Comparison of ENCODE assay signal across 8 mouse cellular contexts in genomic region chr8:45975837-45976468, GRCm38 (mm10). TPM values are rescaled to one million over a fixed set of nuclear protein-coding genes. Genes with fewer than 3 reads are reported as not detected.
DNase-seq lines count a peak whose midpoint lies in the region; ATAC-seq and TF ChIP-seq lines count a peak whose summit lies in the region.

No protein-coding gene starts in this region.

- H3K9me3 ChIP-seq in MEL (replicated peaks; ENCODE audit: insufficient read depth, low read length), result no peaks in the 10 kb centered on the region
- H3K9me3 ChIP-seq in heart, postnatal 0 days (replicated peaks; ENCODE audit: control insufficient read depth, low read length), result peaks cover 3% of the 10 kb centered on the region; the same call in 1 of the 2 replicates
- H3K9me3 ChIP-seq in megakaryocyte, embryonic 14.5 days, result peaks cover 10% of the 10 kb centered on the region

- peak overlapping the region; percentile 76 for H3K4me2 ChIP-seq in heart, postnatal 0 days (ENCODE audit: low read depth, low read length)

- H3K9ac ChIP-seq in heart, adult 2 months (ENCODE audit: low read depth, low read length), result peak overlapping the region; percentile 44
- peak overlapping the region; percentile 81 for H3K9ac ChIP-seq in MEL (ENCODE audit: control insufficient read depth, low read depth, low read length, poor library complexity, severe bottlenecking)
- peak overlapping the region; percentile 68 for H3K9ac ChIP-seq in heart, postnatal 0 days (replicated peaks; ENCODE audit: low read depth, low read length)

- peaks cover 1% of the 10 kb centered on the region; the same call in 1 of the 2 replicates for H3K4me1 ChIP-seq in heart, adult 2 months (ENCODE audit: control insufficient read depth, insufficient read depth, low read length)
- peaks cover 0 to 4% of the 10 kb centered on the region in 2 experiments; a peak in 1 of 4 replicates for H3K4me1 ChIP-seq in MEL (ENCODE audit: control insufficient read depth in 1 of 2, insufficient read depth in 2 of 2, low read length in 2 of 2)
- peaks cover 13% of the 10 kb centered on the region; the same call in 1 of the 2 replicates for H3K4me1 ChIP-seq in heart, postnatal 0 days (ENCODE audit: control insufficient read depth, insufficient read depth)
- H3K4me1 ChIP-seq in megakaryocyte, embryonic 14.5 days, result peaks cover 35% of the 10 kb centered on the region

- no peak for TF ChIP-seq POLR2A in heart, adult 2 months (IDR thresholded peaks at IDR 0.05; ENCODE audit: insufficient read depth, low read depth, low read length)
- no peak for TF ChIP-seq POLR2A in MEL (IDR thresholded peaks at IDR 0.05; ENCODE audit: control insufficient read depth in 1 of 2, insufficient read depth in 1 of 2, low read depth in 1 of 2, low read length in 2 of 2, poor library complexity in 1 of 2)

- H3K4me3 ChIP-seq in heart, adult 2 months, result peak overlapping the region; percentile 89
- peak overlapping the region; percentile 67 to 84 for H3K4me3 ChIP-seq in MEL (ENCODE audit: control insufficient read depth in 1 of 2, insufficient read depth in 1 of 2, low read depth in 2 of 2, low read length in 2 of 2)
- H3K4me3 ChIP-seq in heart, postnatal 0 days (ENCODE audit: low read depth, low read length), result peak overlapping the region; percentile 75
- peak overlapping the region; percentile 97 for H3K4me3 ChIP-seq in megakaryocyte, embryonic 14.5 days (replicated peaks)

- no peaks in the 10 kb centered on the region for H3K27me3 ChIP-seq in heart, adult 2 months (ENCODE audit: control insufficient read depth, insufficient read depth, low read length)
- H3K27me3 ChIP-seq in MEL (ENCODE audit: control insufficient read depth in 1 of 2, insufficient read depth in 2 of 2, low read length in 2 of 2), result no peaks in the 10 kb centered on the region
- H3K27me3 ChIP-seq in heart, postnatal 0 days (ENCODE audit: control insufficient read depth, insufficient read depth, low read length), result no peaks in the 10 kb centered on the region
- H3K27me3 ChIP-seq in megakaryocyte, embryonic 14.5 days (replicated peaks), result no peaks in the 10 kb centered on the region

- no peaks in the 10 kb centered on the region for H3K79me2 ChIP-seq in heart, adult 2 months (replicated peaks; ENCODE audit: control insufficient read depth, insufficient read depth, low read length)
- H3K79me2 ChIP-seq in MEL (ENCODE audit: control insufficient read depth, insufficient read depth, low read length, poor library complexity), result peaks cover 9% of the 10 kb centered on the region

- peak overlapping the region; percentile 74 for H3K27ac ChIP-seq in heart, adult 2 months
- peak overlapping the region; percentile 92 for H3K27ac ChIP-seq in MEL (ENCODE audit: control insufficient read depth, low read depth, low read length)
- H3K27ac ChIP-seq in heart, postnatal 0 days (ENCODE audit: low read depth), result peak overlapping the region; percentile 50; the same call in 1 of the 2 replicates

- 40% methylated on average over 11 of the region's 11 CpGs for WGBS in heart, adult 2 months
- 55% methylated on average over 11 of the region's 11 CpGs for WGBS in heart, postnatal 0 days

- intact Hi-C loops in heart, adult 2 months (cut with DNase I), result loop anchor here (1.0 kb wide), 1 partner anchor 23 kb away; the partner anchor contains the start of gene Lrp2bp
- intact Hi-C loops in heart, postnatal 25 days (cut with DNase I), result loop anchor here (2.0 to 10.0 kb wide), 2 partner anchors 23 to 579 kb away; partner anchors contain the start of genes Cenpu and Lrp2bp

- H3K36me3 ChIP-seq in heart, adult 2 months (ENCODE audit: control insufficient read depth, insufficient read depth, low read length), result 0 out of 2 replicates have a peak, but pooled peaks cover 2% of the 10 kb centered on the region
- H3K36me3 ChIP-seq in MEL (ENCODE audit: control insufficient read depth in 1 of 2, insufficient read depth in 2 of 2, low read length in 2 of 2), result peaks cover 8 to 14% of the 10 kb centered on the region in 2 experiments
- H3K36me3 ChIP-seq in heart, postnatal 0 days (replicated peaks; ENCODE audit: control insufficient read depth, insufficient read depth, low read length), result peaks cover 11% of the 10 kb centered on the region
- H3K36me3 ChIP-seq in megakaryocyte, embryonic 14.5 days (replicated peaks; ENCODE audit: low read length), result peaks cover 55% of the 10 kb centered on the region

- no peak for TF ChIP-seq RAD21 in MEL (IDR thresholded peaks at IDR 0.05; ENCODE audit: low read depth, low read length)

- no peak for TF ChIP-seq EP300 in heart, adult 2 months (IDR thresholded peaks at IDR 0.05; ENCODE audit: insufficient read depth, low read depth, low read length)
- peak in 1 of 2 experiments; percentile 30; a peak in 1 of 4 replicates for TF ChIP-seq EP300 in MEL (IDR thresholded peaks at IDR 0.05; ENCODE audit: low read depth in 1 of 2, low read length in 2 of 2)
- no peak for TF ChIP-seq EP300 in heart, postnatal 0 days (IDR thresholded peaks at IDR 0.05; ENCODE audit: low read depth)

- no peak for ATAC-seq in heart, postnatal 0 days (ENCODE audit: insufficient read depth, low read depth)

- DNase-seq in heart, adult 2 months, result no peak
- no peak for DNase-seq in heart, postnatal 25 days (ENCODE audit: low spot score)
- DNase-seq in MEL (ENCODE audit: low read depth, low spot score), result peak; percentile 92
- peak; percentile 11 for DNase-seq in heart, postnatal 0 days (ENCODE audit: low spot score)
- no peak for DNase-seq in ovary, postnatal 36 days (ENCODE audit: low spot score)
- no peak for DNase-seq in right cerebral cortex, postnatal 14 days
- no peak for DNase-seq in left cerebral cortex, adult 11 months (ENCODE audit: low spot score)

- TF ChIP-seq CTCF in heart, adult 2 months (IDR thresholded peaks at IDR 0.05), result no peak
- no peak for TF ChIP-seq CTCF in MEL (IDR thresholded peaks at IDR 0.05 in 2 of 3, conservative IDR thresholded peaks at IDR 0.05 in 1 of 3; ENCODE audit: control insufficient read depth in 1 of 3, insufficient read depth in 1 of 3, low read depth in 2 of 3, low read length in 3 of 3, poor library complexity in 1 of 3, severe bottlenecking in 1 of 3)
- TF ChIP-seq CTCF in heart, postnatal 0 days (IDR thresholded peaks at IDR 0.05; ENCODE audit: low read depth), result no peak

RNA-seq across cellular contexts. Expression of gene Ufsp2, which starts 0.6 kb away (rescaled TPM):
- total RNA-seq in heart, adult 2 months (2021), result 10 to 100 TPM; 25.3 to 25.9 TPM
- polyA plus RNA-seq in heart, adult 2 months (2012; rRNA removed), result 12.1 and 27.1 TPM in 2 replicates
- total RNA-seq in heart, postnatal 25 days (2021), result 10 to 100 TPM; 31.1 to 32.3 TPM
- total RNA-seq in MEL (2012; rRNA removed), result 45.0 and 61.7 TPM in 2 replicates
- polyA plus RNA-seq in MEL (2012; ENCODE audit: insufficient read depth in 1 of 2, insufficient read length in 2 of 2, low read depth in 1 of 2, low replicate concordance in 2 of 2, missing spikeins in 1 of 2), result 10 to 100 TPM in 1 of 2 experiments, not detected in 1; 58.9 TPM
- 16.9 and 47.4 TPM in 2 replicates for total RNA-seq in heart, postnatal 0 days (2014; rRNA removed; ENCODE audit: low replicate concordance)
- polyA plus RNA-seq in heart, postnatal 0 days (2015; fragmentation: Nextera tagmentation; extraction: Ambion mirVana), result 59.5 and 61.4 TPM in 2 replicates
- 2.5 TPM in 1 of 2 replicates, not detected in the other for polyA plus RNA-seq in megakaryocyte, embryonic 14.5 days (2012; ENCODE audit: insufficient read depth, low replicate concordance)

RNA-seq across cellular contexts. Expression of gene 1700029J07Rik, which starts 0.9 kb away (rescaled TPM):
- total RNA-seq in heart, adult 2 months (2021), result under 1 TPM; 0.59 to 0.76 TPM
- 0.66 and 0.94 TPM in 2 replicates for polyA plus RNA-seq in heart, adult 2 months (2012; rRNA removed)
- under 1 TPM; 0.52 to 0.84 TPM for total RNA-seq in heart, postnatal 25 days (2021)
- total RNA-seq in MEL (2012; rRNA removed), result 0.65 and 0.81 TPM in 2 replicates
- 1 to 10 TPM in 1 of 2 experiments, not detected in 1; 1.5 TPM for polyA plus RNA-seq in MEL (2012; ENCODE audit: insufficient read depth in 1 of 2, insufficient read length in 2 of 2, low read depth in 1 of 2, low replicate concordance in 2 of 2, missing spikeins in 1 of 2)
- total RNA-seq in heart, postnatal 0 days (2014; rRNA removed; ENCODE audit: low replicate concordance), result not detected in 2 replicates
- 1.3 and 1.6 TPM in 2 replicates for polyA plus RNA-seq in heart, postnatal 0 days (2015; fragmentation: Nextera tagmentation; extraction: Ambion mirVana)
- polyA plus RNA-seq in megakaryocyte, embryonic 14.5 days (2012; ENCODE audit: insufficient read depth, low replicate concordance), result 0.75 TPM in 1 of 2 replicates, not detected in the other

RNA-seq across cellular contexts. Expression of gene Lrp2bp, which starts 23.1 kb away (rescaled TPM):
- 1 to 10 TPM in 1 of 2 experiments, under 1 TPM in 1; 0.55 to 1.3 TPM for total RNA-seq in heart, adult 2 months (2021)
- 0.61 and 1.4 TPM in 2 replicates for polyA plus RNA-seq in heart, adult 2 months (2012; rRNA removed)
- total RNA-seq in heart, postnatal 25 days (2021), result 1 to 10 TPM; 1.0 to 1.1 TPM
- 0.16 TPM in 1 of 2 replicates, not detected in the other for total RNA-seq in MEL (2012; rRNA removed)
- under 1 TPM in 1 of 2 experiments, not detected in 1; 0.40 TPM for polyA plus RNA-seq in MEL (2012; ENCODE audit: insufficient read depth in 1 of 2, insufficient read length in 2 of 2, low read depth in 1 of 2, low replicate concordance in 2 of 2, missing spikeins in 1 of 2)
- 0.08 and 0.99 TPM in 2 replicates for total RNA-seq in heart, postnatal 0 days (2014; rRNA removed; ENCODE audit: low replicate concordance)
- polyA plus RNA-seq in heart, postnatal 0 days (2015; fragmentation: Nextera tagmentation; extraction: Ambion mirVana), result 0.36 and 0.65 TPM in 2 replicates
- polyA plus RNA-seq in megakaryocyte, embryonic 14.5 days (2012; ENCODE audit: insufficient read depth, low replicate concordance), result 0.11 TPM in 1 of 2 replicates, not detected in the other

RNA-seq across cellular contexts. Expression of gene Ankrd37, which starts 29.6 kb away (rescaled TPM):
- 1 to 10 TPM; 4.5 TPM for total RNA-seq in heart, adult 2 months (2021)
- polyA plus RNA-seq in heart, adult 2 months (2012; rRNA removed), result 5.2 and 7.1 TPM in 2 replicates
- 10 to 100 TPM; 10.0 to 11.7 TPM for total RNA-seq in heart, postnatal 25 days (2021)
- 15.5 and 139 TPM in 2 replicates for total RNA-seq in MEL (2012; rRNA removed)
- polyA plus RNA-seq in MEL (2012; ENCODE audit: insufficient read depth in 1 of 2, insufficient read length in 2 of 2, low read depth in 1 of 2, low replicate concordance in 2 of 2, missing spikeins in 1 of 2), result 10 to 100 TPM in 1 of 2 experiments, not detected in 1; 30.8 TPM
- 1.2 and 42.2 TPM in 2 replicates for total RNA-seq in heart, postnatal 0 days (2014; rRNA removed; ENCODE audit: low replicate concordance)
- polyA plus RNA-seq in heart, postnatal 0 days (2015; fragmentation: Nextera tagmentation; extraction: Ambion mirVana), result 10.2 and 14.3 TPM in 2 replicates
- polyA plus RNA-seq in megakaryocyte, embryonic 14.5 days (2012; ENCODE audit: insufficient read depth, low replicate concordance), result 3.6 and 5.2 TPM in 2 replicates

RNA-seq across cellular contexts. Expression of gene Ccdc110, which starts 41.5 kb away (rescaled TPM):
- not detected for total RNA-seq in heart, adult 2 months (2021)
- not detected in 2 replicates for polyA plus RNA-seq in heart, adult 2 months (2012; rRNA removed)
- total RNA-seq in heart, postnatal 25 days (2021), result not detected
- not detected in 2 replicates for total RNA-seq in MEL (2012; rRNA removed)
- not detected for polyA plus RNA-seq in MEL (2012; ENCODE audit: insufficient read depth in 1 of 2, insufficient read length in 2 of 2, low read depth in 1 of 2, low replicate concordance in 2 of 2, missing spikeins in 1 of 2)
- total RNA-seq in heart, postnatal 0 days (2014; rRNA removed; ENCODE audit: low replicate concordance), result not detected in 2 replicates
- polyA plus RNA-seq in heart, postnatal 0 days (2015; fragmentation: Nextera tagmentation; extraction: Ambion mirVana), result not detected in 2 replicates
- polyA plus RNA-seq in megakaryocyte, embryonic 14.5 days (2012; ENCODE audit: insufficient read depth, low replicate concordance), result not detected in 2 replicates

Comparison
In these comparisons a context has a peak if more than half of its experiments do, and no peak if none do; other contexts are left out.
1. DNase-seq: peak in MEL (single experiment) and heart, postnatal 0 days (single experiment); none in heart, adult 2 months (0 of 2), heart, postnatal 25 days (single experiment), ovary, postnatal 36 days (single experiment), right cerebral cortex, postnatal 14 days (single experiment) and left cerebral cortex, adult 11 months (single experiment).
2. Peak in every context shown above with its lines, with median percentiles within 50 percentile points of each other: H3K27ac ChIP-seq, H3K4me3 ChIP-seq and H3K9ac ChIP-seq.